Mouse (Mus musculus): Measurements from ENCODE around the gene Zcwpw1.

DNA sequence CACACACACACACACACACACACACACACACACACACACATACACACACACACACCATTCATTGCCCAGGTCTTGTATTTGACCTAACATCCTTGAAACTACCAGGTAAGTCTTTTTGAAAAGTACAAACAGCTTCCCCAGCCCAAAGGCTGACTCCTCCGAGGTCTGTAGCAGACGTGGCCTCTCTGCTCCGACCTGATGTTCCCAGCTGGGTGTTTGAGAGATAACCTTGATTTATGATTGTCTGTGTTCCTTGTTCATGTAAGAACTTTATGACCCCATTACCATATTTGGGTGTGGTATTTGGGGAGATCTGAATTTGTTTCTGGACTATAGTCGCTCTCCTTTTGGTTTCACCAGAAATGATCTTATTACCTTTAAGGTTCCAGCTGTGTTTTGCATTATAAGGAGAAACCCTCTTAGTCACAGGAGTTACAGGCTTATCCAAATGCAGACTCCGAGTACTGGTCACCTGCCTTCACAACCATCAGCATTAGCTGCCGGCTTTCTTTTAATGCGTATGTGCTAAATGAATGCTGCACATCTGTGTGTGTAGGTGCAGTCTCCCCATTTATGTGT is 10.2 kb upstream of the Zcwpw1 start:
- TF ChIP-seq CTCF (IDR thresholded peaks at IDR 0.05; ENCODE audit: borderline replicate concordance, insufficient read depth, low read depth, low read length) (no peak), POLR2A (IDR thresholded peaks at IDR 0.05; ENCODE audit: borderline replicate concordance, insufficient read depth, low read length) (no peak)

Measured in cerebellum, adult 2 months (tissue).